Mouse (Mus musculus): Measurements from ENCODE around the gene Rnft2. TPM values are rescaled to one million over a fixed set of nuclear protein-coding genes. Genes with fewer than 3 reads are reported as not detected.

Rnft2 gene
- polyA plus RNA-seq, 1 experiment: 2.0 TPM

DNA sequence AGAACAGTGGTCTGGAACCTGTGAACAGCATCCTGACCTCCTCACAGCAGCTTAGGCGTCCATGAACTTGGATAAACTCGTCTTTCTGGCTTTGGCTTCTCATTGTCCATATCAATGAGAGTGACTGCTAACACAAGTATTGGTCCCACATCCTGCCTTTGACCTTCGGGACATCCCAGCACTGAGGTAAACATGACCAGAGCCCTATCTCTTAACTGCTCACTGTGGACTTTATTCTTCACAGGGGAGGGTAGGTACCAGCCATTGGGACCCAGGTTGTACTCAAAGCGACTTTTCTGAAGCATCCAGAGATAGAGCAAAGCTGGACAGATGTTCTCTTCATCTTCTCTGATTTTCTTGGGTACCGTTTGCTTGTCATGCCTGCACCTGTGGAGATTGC is 20.4 kb upstream of the Rnft2 start:
- Histone ChIP-seq H3K4me3 (ENCODE audit: control insufficient read depth, insufficient read depth, low read length) (no peak overlapping the region), H3K27me3 (ENCODE audit: control insufficient read depth, insufficient read depth, low read length) (no peaks in the 10 kb centered on the region), H3K27ac (ENCODE audit: control insufficient read depth, insufficient read depth, low read length) (no peak overlapping the region), H3K4me1 (replicated peaks; ENCODE audit: control insufficient read depth, insufficient read depth, low read length) (no peaks in the 10 kb centered on the region), H3K36me3 (ENCODE audit: control insufficient read depth, insufficient read depth, low read length) (peaks cover 4% of the 10 kb centered on the region; the same call in 1 of the 2 replicates)
- no peak for DNase-seq
- WGBS: 88% methylated on average over 5 of the region's 5 CpGs
- no peak for TF ChIP-seq CTCF (IDR thresholded peaks at IDR 0.05; ENCODE audit: borderline replicate concordance, control insufficient read depth, extremely low read depth, insufficient read depth, low read length, poor library complexity)
- TF ChIP-seq POLR2A (IDR thresholded peaks at IDR 0.05; ENCODE audit: control insufficient read depth, extremely low read depth, insufficient read depth, low read length, poor library complexity): no peak

DNA sequence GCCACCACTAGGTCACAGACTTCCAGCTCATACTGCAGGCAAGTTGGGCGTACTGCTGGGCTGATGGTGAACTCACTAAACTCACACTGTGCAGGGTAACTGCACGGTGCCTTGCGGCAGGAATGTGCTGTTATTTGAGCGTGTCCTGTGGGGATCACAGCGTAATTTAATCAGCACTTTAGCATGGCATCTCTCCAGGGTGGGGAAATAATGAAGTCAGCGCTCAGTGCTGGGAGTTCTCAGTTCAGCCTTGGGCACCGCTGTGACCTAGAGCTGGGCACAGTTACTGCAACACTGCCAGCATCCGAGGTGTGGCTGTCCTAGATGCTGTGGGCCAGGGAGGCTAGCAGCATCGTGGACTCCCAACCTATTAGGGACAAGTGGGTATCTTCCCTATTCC is 19.4 kb upstream of the Rnft2 start:
- Histone ChIP-seq H3K4me3 (ENCODE audit: control insufficient read depth, insufficient read depth, low read length) (no peak overlapping the region), H3K4me1 (replicated peaks; ENCODE audit: control insufficient read depth, insufficient read depth, low read length) (no peaks in the 10 kb centered on the region), H3K36me3 (ENCODE audit: control insufficient read depth, insufficient read depth, low read length) (peaks cover 10% of the 10 kb centered on the region; the same call in 1 of the 2 replicates), H3K27me3 (ENCODE audit: control insufficient read depth, insufficient read depth, low read length) (no peaks in the 10 kb centered on the region), H3K27ac (ENCODE audit: control insufficient read depth, insufficient read depth, low read length) (no peak overlapping the region)
- TF ChIP-seq POLR2A (IDR thresholded peaks at IDR 0.05; ENCODE audit: control insufficient read depth, extremely low read depth, insufficient read depth, low read length, poor library complexity) (no peak), CTCF (IDR thresholded peaks at IDR 0.05; ENCODE audit: borderline replicate concordance, control insufficient read depth, extremely low read depth, insufficient read depth, low read length, poor library complexity) (no peak)
- WGBS: 92% methylated on average over 9 of the region's 9 CpGs
- DNase-seq: no peak

DNA sequence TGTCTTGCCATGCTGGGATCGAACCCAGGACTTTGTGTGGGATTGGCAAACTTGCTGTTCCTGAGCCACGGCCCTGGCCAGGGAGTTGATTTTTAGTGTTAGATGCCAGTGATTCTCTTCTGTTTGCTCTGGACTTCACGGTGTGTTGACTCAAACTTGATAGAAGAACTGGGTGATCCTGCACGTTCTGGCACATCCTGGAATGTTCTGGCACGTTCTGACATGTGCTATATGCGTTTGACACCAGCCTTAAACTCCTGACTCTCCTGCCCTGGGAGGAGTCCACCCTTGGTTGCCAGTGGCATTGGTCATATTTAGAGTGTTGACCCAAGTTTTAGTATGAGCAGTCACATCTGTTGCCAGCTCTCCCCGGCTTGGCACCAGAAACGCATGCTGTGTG is 17.5 kb upstream of the Rnft2 start:
- no peak for DNase-seq
- WGBS: 96% methylated on average over 8 of the region's 8 CpGs
- Histone ChIP-seq H3K4me1 (replicated peaks; ENCODE audit: control insufficient read depth, insufficient read depth, low read length) (no peaks in the 10 kb centered on the region), H3K27me3 (ENCODE audit: control insufficient read depth, insufficient read depth, low read length) (no peaks in the 10 kb centered on the region), H3K27ac (ENCODE audit: control insufficient read depth, insufficient read depth, low read length) (no peak overlapping the region), H3K36me3 (ENCODE audit: control insufficient read depth, insufficient read depth, low read length) (peaks cover 11% of the 10 kb centered on the region; the same call in 1 of the 2 replicates), H3K4me3 (ENCODE audit: control insufficient read depth, insufficient read depth, low read length) (no peak overlapping the region)
- TF ChIP-seq POLR2A (IDR thresholded peaks at IDR 0.05; ENCODE audit: control insufficient read depth, extremely low read depth, insufficient read depth, low read length, poor library complexity) (no peak), CTCF (IDR thresholded peaks at IDR 0.05; ENCODE audit: borderline replicate concordance, control insufficient read depth, extremely low read depth, insufficient read depth, low read length, poor library complexity) (no peak)

DNA sequence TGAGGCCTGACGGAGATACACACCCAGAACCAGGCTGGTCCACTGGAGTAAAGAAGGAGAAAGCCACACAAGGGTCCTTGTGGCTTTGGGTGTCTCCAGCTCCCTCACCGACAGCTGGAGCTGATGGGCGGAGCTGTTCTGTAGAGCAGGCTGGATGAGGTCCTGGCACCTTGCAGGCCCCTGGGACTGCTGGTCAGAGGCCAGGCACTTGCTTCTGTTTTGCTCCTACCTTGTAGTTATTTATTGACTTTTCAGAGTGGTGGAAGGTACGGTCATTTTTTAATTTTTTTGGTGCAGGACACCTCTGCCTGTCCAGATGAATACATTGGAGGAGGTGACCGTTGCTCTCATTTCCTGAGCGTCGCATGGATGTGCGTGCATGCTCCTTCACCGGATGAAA is 16.3 kb upstream of the Rnft2 start:
- no peak for DNase-seq
- Histone ChIP-seq H3K36me3 (ENCODE audit: control insufficient read depth, insufficient read depth, low read length) (peaks cover 17% of the 10 kb centered on the region), H3K4me1 (replicated peaks; ENCODE audit: control insufficient read depth, insufficient read depth, low read length) (no peaks in the 10 kb centered on the region), H3K27me3 (ENCODE audit: control insufficient read depth, insufficient read depth, low read length) (no peaks in the 10 kb centered on the region), H3K4me3 (ENCODE audit: control insufficient read depth, insufficient read depth, low read length) (no peak overlapping the region), H3K27ac (ENCODE audit: control insufficient read depth, insufficient read depth, low read length) (no peak overlapping the region)
- no peak for TF ChIP-seq CTCF (IDR thresholded peaks at IDR 0.05; ENCODE audit: borderline replicate concordance, control insufficient read depth, extremely low read depth, insufficient read depth, low read length, poor library complexity)
- no peak for TF ChIP-seq POLR2A (IDR thresholded peaks at IDR 0.05; ENCODE audit: control insufficient read depth, extremely low read depth, insufficient read depth, low read length, poor library complexity)
- WGBS: 95% methylated on average over 9 of the region's 9 CpGs

DNA sequence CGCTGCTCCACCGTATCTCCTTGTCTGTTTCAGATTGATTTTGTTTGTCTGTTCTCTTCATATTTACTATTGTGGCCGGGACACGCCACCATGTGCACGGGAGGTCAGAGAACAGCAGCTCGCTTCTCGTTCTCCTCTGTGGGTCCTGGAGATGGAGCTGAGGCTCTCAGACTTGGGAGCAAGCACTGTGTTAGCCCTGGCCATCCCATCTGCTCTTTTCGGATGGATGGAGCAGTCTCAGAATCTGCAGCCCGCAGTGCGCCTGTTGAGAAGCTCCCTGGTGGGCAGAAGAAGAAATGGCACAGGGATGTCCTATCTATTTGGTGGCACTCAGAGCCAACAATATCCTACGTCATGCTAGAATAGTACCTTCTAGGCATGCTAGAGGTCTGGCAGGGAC is 15.7 kb upstream of the Rnft2 start:
- H3K4me1 ChIP-seq (replicated peaks; ENCODE audit: control insufficient read depth, insufficient read depth, low read length): no peaks in the 10 kb centered on the region
- H3K27me3 ChIP-seq (ENCODE audit: control insufficient read depth, insufficient read depth, low read length): no peaks in the 10 kb centered on the region
- no peak for DNase-seq
- H3K36me3 ChIP-seq (ENCODE audit: control insufficient read depth, insufficient read depth, low read length): peaks cover 17% of the 10 kb centered on the region
- WGBS: 98% methylated on average over 11 of the region's 11 CpGs
- H3K4me3 ChIP-seq (ENCODE audit: control insufficient read depth, insufficient read depth, low read length): no peak overlapping the region
- H3K27ac ChIP-seq (ENCODE audit: control insufficient read depth, insufficient read depth, low read length): no peak overlapping the region
- TF ChIP-seq POLR2A (IDR thresholded peaks at IDR 0.05; ENCODE audit: control insufficient read depth, extremely low read depth, insufficient read depth, low read length, poor library complexity) (no peak), CTCF (IDR thresholded peaks at IDR 0.05; ENCODE audit: borderline replicate concordance, control insufficient read depth, extremely low read depth, insufficient read depth, low read length, poor library complexity) (no peak)

DNA sequence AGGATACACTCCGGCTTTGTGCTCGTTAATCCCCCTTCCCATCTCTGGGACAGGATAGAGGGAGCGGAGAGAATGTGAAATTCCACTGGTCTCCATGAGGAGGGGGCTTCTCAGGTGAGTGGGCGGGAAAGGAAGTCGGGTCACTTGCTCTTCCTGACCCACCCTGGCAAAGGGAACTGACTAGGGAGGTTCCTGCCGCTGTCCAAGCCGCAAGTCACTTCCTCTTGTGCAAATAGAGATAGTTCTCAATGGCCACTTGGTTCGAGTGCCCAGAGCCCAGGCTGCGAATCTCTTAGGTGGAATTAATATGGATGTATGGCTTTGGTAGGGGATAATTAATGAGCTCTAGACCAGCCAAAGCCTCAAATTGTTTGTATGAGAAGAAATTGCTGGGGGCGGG is 15.1 kb upstream of the Rnft2 start:
- no peak for DNase-seq
- TF ChIP-seq POLR2A (IDR thresholded peaks at IDR 0.05; ENCODE audit: control insufficient read depth, extremely low read depth, insufficient read depth, low read length, poor library complexity): no peak
- TF ChIP-seq CTCF (IDR thresholded peaks at IDR 0.05; ENCODE audit: borderline replicate concordance, control insufficient read depth, extremely low read depth, insufficient read depth, low read length, poor library complexity): no peak
- H3K27me3 ChIP-seq (ENCODE audit: control insufficient read depth, insufficient read depth, low read length): no peaks in the 10 kb centered on the region
- no peak overlapping the region for H3K4me3 ChIP-seq (ENCODE audit: control insufficient read depth, insufficient read depth, low read length)
- peaks cover 17% of the 10 kb centered on the region for H3K36me3 ChIP-seq (ENCODE audit: control insufficient read depth, insufficient read depth, low read length)
- H3K4me1 ChIP-seq (replicated peaks; ENCODE audit: control insufficient read depth, insufficient read depth, low read length): no peaks in the 10 kb centered on the region
- H3K27ac ChIP-seq (ENCODE audit: control insufficient read depth, insufficient read depth, low read length): no peak overlapping the region
- WGBS: 66% methylated on average over 10 of the region's 10 CpGs

DNA sequence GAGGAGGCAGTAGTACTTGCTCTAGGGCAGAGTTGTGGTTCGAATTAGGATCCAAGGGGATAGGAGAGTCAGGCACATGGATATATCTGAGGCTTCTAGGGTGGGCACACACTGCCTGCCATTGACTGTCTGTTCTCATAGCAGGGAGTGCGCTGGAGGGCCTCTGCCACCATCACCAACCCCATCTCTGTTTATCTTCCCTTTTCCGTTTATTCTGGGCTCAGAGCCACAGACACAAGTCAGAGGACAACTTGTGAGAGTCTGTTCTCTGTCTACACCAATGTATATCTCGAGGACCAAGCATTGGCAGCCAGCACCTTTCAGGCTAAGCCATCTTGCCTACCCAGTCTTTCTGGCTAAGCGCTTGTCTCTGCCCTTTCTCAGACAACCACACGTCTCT is 14.7 kb upstream of the Rnft2 start:
- Histone ChIP-seq H3K4me3 (ENCODE audit: control insufficient read depth, insufficient read depth, low read length) (no peak overlapping the region), H3K36me3 (ENCODE audit: control insufficient read depth, insufficient read depth, low read length) (peaks cover 17% of the 10 kb centered on the region), H3K4me1 (replicated peaks; ENCODE audit: control insufficient read depth, insufficient read depth, low read length) (no peaks in the 10 kb centered on the region), H3K27me3 (ENCODE audit: control insufficient read depth, insufficient read depth, low read length) (no peaks in the 10 kb centered on the region), H3K27ac (ENCODE audit: control insufficient read depth, insufficient read depth, low read length) (no peak overlapping the region)
- TF ChIP-seq POLR2A (IDR thresholded peaks at IDR 0.05; ENCODE audit: control insufficient read depth, extremely low read depth, insufficient read depth, low read length, poor library complexity) (no peak), CTCF (IDR thresholded peaks at IDR 0.05; ENCODE audit: borderline replicate concordance, control insufficient read depth, extremely low read depth, insufficient read depth, low read length, poor library complexity) (no peak)
- 79% methylated on average over 6 of the region's 6 CpGs for WGBS
- no peak for DNase-seq
